Mouse (Mus musculus): ENCODE results near the gene Tspan11.

Gene Tspan11

DNA sequence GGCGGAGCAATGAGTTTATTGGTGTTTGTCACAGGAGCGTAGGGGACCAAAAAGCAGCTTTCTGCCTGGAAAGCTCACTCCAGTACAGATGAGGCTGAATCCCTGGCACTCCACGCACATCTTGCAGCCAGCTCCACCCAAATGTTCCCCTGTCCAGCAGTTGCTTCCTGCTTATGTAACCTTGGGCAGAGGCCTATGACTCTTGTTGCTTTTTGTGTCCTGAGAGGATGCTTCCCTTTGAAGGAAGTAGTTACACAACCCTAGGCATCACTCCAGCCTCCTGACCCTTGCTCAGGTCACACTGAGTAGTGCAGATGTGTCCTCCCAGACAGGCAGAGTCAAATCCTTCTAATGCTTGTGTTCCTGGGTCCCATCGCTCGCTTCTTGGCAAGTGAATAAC is 46.5 kb downstream of the Tspan11 start:
- DNase-seq (ENCODE audit: low spot score): no peak

DNA sequence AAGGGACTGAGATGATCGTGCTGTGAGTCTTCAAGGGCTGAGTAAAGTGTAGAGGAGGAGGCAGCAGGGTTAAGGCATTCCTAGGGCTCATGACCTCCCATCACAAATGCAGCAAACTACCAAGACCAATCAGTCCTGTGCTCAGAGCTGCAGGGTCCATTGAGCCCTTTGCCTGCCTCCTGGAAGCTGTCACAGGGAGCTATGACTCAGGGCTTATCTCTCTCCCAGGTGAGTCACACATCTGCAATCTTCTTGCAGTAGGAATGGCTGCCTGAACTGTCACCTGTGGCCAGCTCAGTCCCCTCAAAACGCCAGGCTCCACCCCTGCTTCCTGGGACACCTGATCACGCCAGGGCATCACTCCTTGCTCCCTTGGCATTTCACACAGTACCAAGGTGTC is 47.7 kb downstream of the Tspan11 start:
- no peak for DNase-seq (ENCODE audit: low spot score)

DNA sequence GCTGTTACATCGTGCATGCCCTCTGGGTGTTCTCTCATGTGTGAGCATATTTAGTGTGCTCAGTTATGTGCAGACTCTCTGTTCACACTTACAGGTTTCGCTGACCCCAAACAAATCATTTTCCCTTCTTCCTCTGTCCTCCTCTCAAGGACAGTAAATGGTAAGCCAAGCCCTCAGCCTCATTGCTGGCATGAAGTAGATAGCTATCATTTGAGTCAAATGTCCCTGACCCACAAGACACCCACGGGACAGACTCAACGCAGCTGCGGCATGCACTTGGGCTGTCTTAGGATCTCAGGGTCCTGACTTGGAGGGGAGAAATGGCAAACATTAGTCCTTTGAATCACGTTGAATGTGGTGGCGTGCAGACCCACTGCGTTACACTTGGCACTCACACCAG is 55.0 kb downstream of the Tspan11 start:
- DNase-seq (ENCODE audit: low spot score): no peak

DNA sequence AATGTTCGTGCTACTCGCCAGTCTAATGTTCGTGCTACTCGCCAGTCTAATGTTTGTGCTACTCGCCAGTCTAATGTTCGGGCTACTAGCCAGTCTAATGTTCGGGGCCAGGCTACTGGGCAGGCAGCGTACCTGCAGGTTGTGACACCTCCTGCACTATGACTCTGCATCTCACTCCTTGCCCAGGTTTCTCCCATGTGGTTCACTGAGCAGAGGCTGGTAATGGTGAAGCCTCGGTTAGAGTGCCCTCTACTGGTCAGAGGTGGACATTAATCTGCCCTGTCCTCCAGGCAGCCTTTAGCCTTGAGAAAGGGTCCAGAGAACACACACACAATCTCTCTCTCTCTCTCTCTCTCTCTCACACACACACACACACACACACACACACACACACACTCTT is 58.3 kb downstream of the Tspan11 start:
- DNase-seq (ENCODE audit: low spot score): peak; percentile 66

DNA sequence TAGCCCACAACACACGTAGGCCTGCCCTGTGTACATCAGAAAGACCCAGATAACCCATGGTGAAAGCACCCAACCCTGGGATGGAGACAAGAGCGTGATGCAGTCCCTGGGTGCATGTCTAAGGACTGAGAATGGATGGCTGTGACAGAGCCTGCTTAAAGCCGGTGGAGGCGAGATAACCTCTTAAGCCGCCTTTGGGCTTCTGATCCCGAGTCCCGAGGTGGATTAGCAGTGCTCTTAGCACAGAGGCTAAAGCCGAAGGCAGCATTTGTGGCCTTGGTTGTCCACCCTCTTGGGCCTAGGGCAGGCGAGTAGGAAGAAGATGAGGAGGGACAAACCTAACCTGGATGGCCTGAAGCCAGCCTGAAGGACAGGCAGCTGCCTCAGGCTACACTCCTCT is 61.3 kb downstream of the Tspan11 start:
- DNase-seq (ENCODE audit: low spot score): no peak

DNA sequence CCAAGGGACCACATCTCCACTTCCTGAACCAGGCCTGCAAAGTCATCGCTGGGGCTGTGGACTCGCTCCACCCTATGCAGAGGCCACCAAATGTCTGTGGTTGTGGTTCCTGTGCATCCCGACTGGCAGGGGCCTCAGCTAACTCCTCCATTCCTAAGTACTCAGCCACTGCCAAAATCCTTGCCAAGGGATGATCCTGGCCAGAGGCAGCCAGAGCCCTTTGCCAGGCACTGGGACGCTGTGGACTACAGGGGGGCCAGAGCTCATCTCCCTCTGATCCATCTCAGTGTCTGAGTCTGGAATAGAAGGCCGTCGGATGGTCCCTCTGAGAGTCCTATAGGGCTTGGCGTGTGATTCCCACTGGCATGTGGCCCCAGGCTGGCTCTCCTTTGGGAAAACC is 62.5 kb downstream of the Tspan11 start:
- no peak for DNase-seq (ENCODE audit: low spot score)

DNA sequence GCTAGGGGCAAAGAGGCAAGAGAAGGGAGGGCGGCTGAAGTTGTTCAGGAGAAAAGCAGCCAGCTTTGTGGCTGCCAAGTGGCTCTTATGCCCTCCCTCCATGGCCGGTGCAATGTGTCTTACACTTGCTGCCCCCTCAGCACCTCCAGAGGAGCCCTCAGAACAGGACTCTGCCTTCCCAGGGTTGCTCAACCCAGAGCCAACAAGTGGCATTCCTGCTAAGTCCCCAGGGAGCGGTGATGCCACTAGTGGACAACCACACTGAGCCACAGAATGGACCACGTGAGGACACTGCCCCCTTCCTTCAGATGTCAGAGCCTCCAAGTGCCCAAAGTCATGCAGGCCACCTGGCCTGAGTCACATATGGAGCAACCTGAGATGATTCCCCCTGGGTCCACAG is 65.7 kb downstream of the Tspan11 start:
- DNase-seq (ENCODE audit: low spot score): no peak

DNA sequence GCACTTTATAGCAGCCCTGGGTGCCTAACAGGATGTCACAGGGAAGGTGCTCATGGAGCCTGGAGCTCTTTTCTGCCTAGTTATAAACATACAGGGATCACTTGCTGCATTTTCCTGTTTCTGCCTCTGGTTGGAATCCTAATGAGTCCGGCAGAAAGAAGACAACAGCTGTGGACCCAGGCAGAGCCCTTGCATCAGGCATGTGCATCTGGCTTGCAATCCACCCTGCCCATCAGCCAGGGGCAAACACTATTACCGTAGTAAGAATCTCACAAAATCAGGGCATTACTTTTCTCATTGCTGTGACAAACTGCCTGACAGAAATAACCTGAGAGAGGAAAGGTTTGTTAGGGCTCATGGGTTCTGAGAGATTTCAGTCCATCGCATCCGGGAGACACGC is 68.8 kb downstream of the Tspan11 start:
- DNase-seq (ENCODE audit: low spot score): no peak

DNA sequence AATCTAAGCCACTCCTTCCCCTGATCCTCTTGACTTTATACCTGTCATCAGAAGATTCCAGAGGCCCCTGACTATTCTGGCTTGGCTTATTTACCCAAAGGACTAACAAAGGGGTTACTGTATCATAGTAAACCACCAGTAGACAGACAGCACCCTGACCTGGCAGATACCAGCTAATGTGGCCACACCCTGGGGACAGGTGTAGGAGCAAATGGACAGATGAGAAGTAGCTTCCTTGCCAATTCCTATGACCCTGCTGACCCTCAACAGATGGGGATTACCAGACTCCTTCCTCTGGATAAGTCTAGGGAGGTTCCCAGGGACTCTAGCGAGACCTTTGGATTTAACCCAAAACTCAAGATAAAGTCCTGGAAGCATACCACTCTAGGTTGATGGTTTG is 72.8 kb downstream of the Tspan11 start:
- DNase-seq (ENCODE audit: low spot score): no peak

DNA sequence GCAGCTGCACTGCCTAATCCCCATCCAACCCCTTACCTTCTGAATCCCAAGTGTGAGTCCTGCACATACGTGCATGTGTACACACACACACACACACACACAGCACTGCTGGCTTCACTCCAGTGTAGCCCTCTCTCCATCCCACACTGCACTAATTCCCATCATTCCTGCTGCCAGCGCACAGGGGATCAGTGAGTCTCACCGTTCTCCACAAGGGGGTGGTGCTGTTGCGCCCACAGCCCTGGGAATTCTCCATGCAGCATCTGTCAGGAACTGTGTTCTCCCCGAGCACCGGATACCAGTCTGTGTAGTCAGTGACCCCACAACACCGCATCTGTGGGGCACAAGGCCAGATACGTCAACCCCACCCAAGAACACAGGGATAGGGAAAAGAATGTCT is 78.1 kb downstream of the Tspan11 start:
- no peak for DNase-seq (ENCODE audit: low spot score)

DNA sequence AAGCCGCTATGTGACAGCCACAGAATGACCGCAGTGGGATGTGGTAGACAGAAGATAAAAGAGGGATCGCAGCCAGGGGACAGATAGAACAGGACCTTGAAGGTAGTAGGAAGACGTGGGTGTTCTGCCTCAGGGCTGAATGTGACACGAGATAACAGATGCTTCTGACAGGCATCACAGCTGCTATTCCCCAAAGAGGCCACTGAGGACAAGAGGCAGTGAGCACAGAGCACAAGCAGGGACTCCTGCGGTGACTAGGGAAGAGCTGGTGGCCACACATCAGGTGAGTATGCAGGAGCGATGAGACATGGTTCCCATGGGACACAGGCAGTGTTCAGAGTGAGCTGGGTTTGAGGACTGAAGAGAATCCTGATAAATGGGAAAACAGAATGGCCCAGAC is 82.3 kb downstream of the Tspan11 start:
- DNase-seq (ENCODE audit: low spot score): no peak

DNA sequence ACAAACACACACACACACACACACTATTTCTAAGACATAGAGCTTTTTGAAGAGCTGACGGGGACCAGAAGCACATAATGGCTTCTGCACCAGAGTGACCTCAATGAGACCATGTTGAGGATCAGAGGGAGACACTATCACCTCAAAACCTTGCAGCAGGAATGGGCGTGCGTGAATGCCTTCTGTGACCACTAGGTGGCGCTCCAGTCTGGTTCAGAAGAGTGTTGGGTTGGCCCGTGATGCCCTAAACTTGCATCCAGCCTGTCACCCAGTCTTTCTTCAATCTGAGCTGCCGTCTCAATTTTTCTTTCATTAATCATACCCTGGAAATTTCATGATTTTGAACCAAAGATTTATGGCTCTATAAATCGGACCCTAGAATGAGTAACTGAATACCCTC is 82.7 kb downstream of the Tspan11 start:
- DNase-seq (ENCODE audit: low spot score): peak; percentile 81

DNA sequence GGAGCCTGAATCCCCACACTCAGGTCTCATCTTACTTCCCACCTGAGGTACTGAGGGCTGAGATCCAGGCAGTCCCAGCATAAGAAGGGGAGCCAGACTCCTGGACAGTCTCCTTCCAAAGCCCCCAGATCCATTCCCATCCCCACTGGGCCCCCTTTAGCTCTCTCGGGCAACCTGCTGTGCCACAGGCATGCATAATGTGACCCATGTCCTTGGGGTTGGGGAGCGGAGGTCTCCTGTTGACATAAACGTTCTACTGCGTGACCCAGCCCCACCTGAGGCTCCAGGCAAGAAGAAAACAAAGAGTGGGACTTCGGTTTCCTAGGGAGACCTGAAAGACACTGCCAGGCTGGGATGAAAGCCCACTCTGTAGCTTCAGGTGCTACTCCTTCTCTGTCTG is 83.5 kb downstream of the Tspan11 start:
- no peak for DNase-seq (ENCODE audit: low spot score)

DNA sequence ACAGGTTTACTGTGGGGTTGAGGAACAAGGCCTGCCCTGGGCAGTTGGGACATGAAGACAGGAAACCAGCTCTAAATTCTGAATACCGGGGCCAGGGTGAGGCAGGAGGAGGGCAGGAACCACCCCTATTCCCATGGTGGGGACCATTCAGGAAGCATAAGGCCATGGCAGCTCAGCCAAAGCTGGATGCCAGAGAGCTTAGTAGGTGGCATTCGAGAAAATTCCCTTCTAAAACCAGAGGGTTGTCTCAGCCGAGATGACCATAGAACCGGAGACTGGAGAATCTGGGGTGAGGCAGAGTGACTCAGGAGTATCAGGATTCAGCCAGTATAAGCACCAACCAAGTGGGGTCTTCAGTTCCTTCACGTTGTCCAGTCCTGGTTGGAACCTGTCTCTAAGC is 84.5 kb downstream of the Tspan11 start:
- DNase-seq (ENCODE audit: low spot score): no peak

DNA sequence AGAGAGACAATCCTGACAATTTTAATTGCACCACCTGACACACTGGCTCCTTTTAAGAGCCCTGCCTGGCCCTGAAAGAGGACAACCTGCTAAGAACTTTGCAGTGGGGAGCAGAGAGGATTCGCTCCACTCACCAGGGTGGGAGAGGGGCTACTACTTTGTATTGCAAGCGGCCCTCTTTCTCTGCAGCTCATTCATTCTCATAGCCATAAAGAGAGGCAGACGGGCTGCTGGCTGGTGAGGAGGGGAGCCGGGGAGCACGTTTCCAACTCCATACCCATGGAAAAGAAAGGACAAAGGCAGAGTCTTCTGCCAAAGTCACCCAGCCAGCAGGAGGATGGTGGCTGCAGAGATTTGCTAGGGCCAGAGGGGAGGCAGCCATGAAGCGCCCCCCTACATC is 86.2 kb downstream of the Tspan11 start:
- DNase-seq (ENCODE audit: low spot score): no peak

DNA sequence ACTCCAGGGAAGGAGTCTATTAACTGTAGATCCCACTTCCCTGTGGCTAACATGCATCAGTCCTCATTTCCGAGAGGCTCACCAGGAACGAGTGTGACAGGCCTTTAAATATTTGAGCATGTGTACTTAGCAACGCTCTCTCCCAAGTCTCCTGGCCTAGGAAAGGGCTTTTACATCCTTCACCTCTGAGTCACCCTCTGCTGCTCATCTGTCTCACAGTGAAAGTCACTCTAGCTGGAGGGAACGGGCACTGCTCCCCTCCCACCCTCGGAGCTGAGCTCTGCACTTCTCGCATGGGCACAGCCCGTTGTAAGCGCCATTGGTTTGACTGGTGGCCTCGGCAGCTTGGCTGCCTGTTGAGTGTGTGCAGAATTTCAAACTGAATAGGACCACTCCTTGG is 86.6 kb downstream of the Tspan11 start:
- DNase-seq (ENCODE audit: low spot score): no peak

DNA sequence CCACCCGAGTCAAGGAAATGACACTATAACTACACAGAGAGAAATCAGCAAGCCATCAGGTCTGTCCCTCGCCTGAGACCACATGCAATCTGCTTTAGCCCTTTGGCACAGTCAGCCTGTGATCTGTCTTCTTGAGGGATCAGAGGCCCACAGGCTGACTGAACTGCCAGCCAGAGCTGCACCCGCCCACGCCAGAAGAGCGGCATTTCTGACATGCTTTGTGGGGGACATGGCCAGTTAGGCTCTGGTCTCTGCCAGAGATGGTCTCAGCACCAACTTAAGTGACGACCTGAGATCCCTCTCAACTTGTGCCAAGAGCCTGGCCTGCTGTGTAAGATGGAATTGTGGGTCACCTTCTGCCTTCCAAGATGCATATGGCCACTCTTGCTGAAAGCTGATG is 89.3 kb downstream of the Tspan11 start:
- no peak for DNase-seq (ENCODE audit: low spot score)

DNA sequence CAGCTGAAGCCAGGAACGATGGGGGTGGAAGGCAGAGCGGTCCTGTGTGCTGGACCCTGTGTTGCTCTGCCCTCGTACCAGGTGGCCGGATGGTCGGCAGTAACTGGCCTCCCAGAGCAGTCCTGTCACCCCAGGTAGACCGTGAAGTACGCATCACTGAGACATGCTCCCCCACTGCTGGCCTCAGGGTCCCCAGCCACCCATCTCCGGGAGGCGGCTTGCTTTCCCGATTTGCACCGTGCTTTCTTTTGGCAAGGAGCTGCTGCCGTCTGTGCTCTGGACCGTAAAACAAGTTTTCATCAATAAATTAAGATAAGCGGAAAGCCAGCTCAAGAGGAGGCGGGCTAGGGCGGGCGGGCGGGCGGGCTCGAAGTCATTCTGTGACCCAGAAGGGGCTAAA is 91.6 kb downstream of the Tspan11 start:
- DNase-seq (ENCODE audit: low spot score): no peak

DNA sequence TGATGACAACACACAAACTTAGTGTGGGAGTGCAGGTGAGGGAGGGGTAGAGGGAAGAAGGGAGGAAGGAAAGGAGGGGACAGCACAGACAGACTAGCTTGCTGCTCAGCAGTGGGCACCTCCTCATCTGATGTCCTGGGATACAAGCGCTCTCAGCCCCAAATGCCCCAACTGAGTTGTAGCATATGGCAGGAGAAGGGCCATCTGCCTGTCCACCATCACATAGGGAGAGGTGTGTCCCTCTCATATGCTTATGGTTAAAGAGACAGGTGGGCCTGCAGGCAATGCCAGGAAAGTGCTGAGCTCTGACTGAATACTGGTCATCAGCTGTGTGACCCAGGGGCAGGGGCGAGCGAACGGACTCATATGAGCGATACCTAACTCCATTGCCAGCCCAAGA is 92.4 kb downstream of the Tspan11 start:
- DNase-seq (ENCODE audit: low spot score): no peak

DNA sequence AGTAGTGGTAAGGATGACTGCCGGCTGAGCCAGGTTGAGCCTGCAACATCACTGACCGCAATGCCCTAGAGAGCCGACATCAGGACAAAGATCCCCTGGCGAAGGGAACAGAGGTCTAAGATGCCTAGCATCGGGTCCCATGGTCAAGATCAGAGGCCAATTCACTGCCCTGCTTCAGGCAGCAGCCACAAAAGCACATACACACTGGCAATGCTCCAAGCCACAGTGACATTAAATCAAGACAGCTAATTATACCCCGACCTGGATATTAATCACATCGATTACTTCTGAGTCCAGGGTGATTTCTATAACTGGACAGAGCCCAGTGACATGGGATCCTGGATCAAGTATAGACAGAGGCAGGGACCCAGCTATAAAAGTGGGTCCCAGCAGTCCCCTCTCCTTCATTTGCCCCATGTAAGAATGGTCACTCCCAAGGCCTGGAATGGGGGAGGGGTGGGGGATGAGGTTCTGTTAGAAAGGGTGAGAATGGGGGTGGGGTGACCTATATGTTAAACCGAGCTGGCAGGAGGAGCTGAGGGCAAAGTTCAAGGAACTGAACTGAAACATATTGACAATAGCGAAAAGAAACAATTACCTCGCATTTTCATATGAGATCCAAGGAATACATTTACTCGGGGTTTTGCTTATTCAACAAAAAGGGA is 93.1 kb downstream of the Tspan11 start:
- no peak for DNase-seq (ENCODE audit: low spot score)

DNA sequence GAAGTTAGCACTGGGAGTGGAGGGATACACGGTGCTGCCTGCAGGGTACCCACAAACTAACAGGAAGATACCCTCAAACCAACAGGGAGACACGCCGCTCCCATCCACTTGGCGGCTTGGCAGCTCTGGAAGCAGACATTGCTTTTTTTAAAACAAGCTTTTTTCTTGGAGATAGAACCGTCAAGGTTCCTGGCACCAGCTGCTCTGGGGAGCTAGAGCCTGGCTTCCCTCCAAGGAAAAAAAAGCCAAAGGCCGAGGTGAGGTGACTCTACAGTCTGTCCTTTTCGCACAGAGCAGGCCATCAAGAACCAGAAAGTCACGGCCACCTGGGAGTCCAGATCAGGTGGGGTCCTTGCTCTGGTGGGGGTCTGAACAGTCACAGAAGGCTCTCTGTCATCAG is 93.8 kb downstream of the Tspan11 start:
- no peak for DNase-seq (ENCODE audit: low spot score)

DNA sequence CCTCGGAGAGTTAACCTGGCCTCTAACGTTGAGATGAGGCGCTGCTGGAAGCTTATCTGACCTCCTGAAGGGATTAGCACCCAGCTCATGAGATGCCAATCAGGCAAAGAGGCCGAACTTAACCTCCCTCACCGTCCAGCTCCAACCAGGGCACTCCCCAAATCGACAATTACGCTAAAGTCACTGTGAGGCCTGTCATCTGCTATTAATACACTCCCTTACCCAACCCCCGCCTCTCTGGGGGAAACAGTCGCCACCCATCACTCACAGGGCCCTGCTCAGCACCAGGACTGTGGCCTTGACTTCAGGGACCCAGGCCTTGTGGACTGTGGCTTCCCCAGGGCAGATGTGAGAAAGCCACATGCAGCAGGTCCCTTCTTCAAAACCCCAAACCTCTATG is 99.0 kb downstream of the Tspan11 start:
- DNase-seq (ENCODE audit: low spot score): no peak

DNA sequence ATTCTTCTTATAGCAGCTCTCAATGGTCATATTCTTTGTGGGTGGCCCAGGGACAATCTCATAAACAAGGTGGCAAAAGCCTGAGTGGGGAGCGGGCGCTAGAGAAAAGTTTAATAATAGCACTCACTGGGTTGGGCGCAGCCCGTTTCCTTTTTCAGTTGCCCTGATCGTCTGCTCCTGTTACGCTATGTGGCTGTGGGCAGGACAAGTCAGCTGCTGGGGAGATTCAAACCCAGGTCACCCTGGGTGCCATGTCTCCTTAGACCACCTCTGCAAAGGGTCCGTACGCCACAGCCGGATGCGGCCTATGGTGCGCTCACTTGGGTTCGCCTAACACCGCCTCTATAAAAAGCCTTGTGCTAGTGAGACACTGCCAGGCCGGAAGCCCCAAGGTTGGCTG is 100.0 kb downstream of the Tspan11 start:
- no peak for DNase-seq (ENCODE audit: low spot score)

DNA sequence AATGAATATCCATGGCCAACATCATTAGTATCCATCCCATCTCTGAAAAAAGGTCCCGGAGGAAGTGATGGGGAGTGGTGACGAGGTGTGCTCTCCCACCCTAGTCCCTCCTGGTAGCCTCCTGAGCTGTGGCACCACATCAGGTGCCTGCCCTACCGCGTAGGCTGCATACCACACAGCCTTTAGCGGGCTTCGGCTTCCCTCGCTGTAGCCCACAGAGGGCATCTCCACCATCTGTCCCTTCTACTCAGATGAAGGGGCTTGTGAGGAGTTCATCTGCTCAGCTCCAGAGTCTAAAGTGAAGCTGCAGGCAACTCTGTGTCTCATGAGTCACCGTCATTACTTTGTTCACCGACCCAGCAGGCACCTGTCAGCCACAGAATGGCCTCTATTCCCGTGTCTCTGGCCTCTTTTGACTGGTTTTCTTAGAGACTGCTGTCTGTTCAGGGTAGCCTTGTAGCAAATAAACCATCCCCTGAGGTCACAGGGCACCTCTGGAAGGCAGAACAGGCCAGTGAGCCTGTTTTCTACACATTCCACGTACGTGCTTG is 101.6 kb downstream of the Tspan11 start:
- no peak for DNase-seq (ENCODE audit: low spot score)
